Mouse (Mus musculus): ENCODE measurements around the gene Ppp1r14b.

DNA sequence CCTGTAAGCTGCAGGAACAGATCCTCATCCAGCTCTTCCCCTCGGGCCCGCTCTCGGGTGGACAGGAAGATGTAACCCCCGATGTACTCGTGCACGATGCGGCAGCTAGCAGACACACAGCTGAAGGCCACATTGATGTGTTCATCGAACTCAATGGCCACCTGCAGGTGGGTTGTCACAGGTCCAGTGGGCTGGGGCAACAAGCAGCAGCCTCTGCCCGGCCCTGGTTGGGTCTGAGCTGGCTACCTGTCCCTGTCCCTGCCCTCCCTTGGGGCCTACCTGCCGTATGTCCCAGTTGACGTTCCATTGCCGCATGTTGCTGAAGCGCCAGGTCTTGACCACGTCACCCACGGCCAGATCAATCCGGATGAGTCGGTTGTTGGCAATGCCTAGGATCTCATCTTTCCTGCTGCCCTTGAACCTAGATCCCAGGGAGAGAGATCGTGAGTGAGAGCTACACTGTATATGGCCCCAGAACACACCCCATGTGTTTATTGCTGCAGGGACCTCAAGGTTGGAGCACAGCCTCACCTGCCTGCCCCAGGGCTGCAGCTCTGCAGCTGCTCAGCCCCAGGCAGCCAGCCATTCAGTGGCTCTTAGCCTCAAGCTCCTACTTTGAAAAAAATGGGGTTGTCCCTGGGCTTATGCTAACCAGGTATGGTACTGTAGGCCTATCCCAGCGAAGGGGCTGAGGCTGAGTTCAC lies 24.7 kb downstream of the Ppp1r14b start:
- TF ChIP-seq CTCF (conservative IDR thresholded peaks at IDR 0.05; ENCODE audit: low read length) (no peak), NANOG (IDR thresholded peaks at IDR 0.05; ENCODE audit: borderline replicate concordance, low read length) (no peak), POU5F1 (IDR thresholded peaks at IDR 0.05; ENCODE audit: borderline replicate concordance, low read length) (no peak)
